Mouse (Mus musculus) inflammation-experienced regulatory T-cells, adult 16 weeks (primary cell): Measurements from ENCODE around the gene Scrg1. TPM values are rescaled to one million over a fixed set of nuclear protein-coding genes. Genes with fewer than 3 reads are reported as not detected.

Experiments
- polyA plus RNA-seq: library from polyadenylated mRNA; unstranded; fragments of 100-300 nt; shearing (Covaris generic); gene quantifications from one replicate; pipeline ENCODE4 v1.2.1, GENCODE M21; 2017

Gene Scrg1
- polyA plus RNA-seq, result not detected

DNA sequence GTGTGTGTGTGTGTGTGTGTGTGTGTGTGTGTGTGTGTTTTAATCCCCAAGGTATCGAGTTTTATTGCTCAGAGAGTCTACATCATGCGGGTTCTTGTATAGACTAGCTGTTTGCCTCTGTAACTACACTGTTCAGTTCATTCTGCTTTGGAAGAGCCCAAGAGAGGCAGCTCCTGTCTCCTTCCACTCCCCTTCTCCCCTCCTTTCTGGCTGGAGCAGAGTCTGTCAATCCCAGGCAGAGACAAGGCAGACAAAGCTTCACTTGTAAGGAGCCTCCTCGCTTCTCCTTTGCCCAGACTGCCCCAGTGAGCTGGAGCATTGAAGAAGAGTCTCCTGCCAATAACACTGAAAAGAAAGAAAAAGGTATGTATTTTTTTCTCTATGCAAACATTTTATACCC, at the start of gene Scrg1:
Scrg1 (plus strand) TSS at position 159 of the 400 bp plus-strand sequence.

GRCm38 (mm10) chr8:57487441-57488155, 31.9 kb downstream of the Scrg1 start, which contains the start of gene Sap30:
TSS of gene Sap30 (minus strand) at chr8:57487860.

DNA sequence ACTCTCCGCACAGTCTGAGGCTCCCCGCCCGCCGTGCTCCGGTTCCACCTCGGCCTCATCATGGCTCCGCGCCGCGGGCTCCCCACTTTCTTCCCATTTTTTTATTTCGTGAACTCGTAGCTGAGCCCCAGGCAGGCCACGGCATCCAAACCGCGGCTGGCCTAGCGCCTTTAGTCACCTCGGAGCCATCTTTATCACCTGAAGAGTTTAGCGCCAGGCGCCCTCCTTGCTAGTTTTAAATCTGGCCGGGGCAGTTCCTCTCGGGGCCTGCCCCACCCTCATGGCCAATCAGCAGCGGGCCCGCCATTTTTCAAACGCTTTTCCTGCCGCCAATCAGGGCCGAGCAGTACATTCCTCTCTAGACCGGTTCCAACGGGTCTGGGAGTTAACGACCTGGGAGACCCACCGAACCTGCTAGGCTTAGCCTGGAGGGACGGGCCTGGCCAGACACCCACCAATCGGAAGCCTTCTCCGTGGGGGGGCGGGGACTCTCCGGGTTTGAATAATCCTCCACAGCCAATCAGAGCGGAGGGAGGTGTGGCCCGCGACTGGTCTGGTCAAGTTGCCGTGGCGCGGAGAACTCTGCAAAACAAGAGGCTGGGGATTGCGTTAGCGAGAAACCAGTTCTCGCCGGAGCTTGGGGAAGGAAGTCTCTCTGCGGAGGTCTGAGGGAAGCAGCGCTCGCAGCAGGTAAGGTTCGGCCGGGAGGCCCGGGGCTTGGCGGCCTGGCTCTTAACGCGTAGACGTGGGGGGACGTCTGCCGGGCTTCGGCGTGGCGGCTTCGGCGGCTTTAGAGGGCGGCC, 55.8 kb downstream of the Scrg1 start, which contains the start of gene Hmgb2:
Hmgb2 (plus strand) TSS at position 592 of the 803 bp plus-strand sequence.

Other genes with a start within 250 kb of the Scrg1 start
- not detected for gene Hand2, start 134.9 kb upstream of the Scrg1 start, polyA plus RNA-seq
- gene Sap30, start 31.9 kb downstream of the Scrg1 start, polyA plus RNA-seq, result 1.2 TPM
- gene Hmgb2, start 56.0 kb downstream of the Scrg1 start, polyA plus RNA-seq, result 141 TPM
- gene Galnt7, start 197.1 kb downstream of the Scrg1 start, polyA plus RNA-seq, result 46.9 TPM